Mouse (Mus musculus) thymus, postnatal 10 days (tissue): Measurements from ENCODE around the gene Ell.

ENCODE experiments used
- DNase-seq, 2 experiments: peaks; one replicate each; pipeline ENCODE4 v3.0.0; 2021; ENCODE audit warnings: low spot score in 2 of 2

Ell gene

DNA sequence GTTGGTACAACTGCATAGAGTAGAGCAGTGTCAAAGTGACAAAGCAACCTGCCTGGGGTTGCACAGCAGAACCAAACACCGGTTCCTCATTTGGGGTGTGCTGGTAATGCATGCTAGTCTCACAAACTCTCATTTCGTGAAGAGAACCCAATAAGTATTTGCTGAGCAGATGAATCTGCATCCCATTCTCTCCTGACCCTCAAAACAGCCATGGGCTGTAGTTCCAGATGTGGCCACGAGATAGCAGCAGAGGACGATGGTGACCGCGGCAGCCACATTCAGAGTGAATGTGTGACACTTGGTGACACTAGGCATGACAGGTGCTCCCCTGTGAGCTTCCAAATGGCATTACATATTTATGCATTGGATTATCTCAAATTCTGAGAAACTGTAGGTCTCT, 72.6 kb downstream of the Ell start:
- peak; percentile 84 to 93 for DNase-seq

GRCm38 (mm10) chr8:70613763-70614162, 74.5 kb downstream of the Ell start:
- DNase-seq = no peak

GRCm38 (mm10) chr8:70614469-70614868, 75.2 kb downstream of the Ell start:
- DNase-seq = no peak

DNA sequence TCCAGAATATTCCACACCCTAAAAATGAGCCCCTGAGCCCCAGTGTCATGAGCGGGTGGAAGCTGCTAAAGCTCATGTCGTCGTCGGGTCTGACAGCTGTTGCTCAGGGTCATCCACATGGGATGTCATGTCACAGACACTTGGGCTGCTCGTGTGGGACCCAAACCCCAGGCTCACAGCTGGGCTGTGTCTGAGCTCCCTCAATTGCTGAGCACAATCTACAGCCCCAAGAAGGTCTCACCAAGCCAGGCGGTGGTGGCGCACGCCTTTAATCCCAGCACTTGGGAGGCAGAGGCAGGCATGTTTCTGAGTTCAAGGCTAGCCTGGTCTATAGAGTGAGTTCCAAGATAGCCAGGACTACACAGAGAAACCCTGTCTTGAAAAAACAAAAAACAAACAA, 76.0 kb downstream of the Ell start:
- DNase-seq = no peak

DNA sequence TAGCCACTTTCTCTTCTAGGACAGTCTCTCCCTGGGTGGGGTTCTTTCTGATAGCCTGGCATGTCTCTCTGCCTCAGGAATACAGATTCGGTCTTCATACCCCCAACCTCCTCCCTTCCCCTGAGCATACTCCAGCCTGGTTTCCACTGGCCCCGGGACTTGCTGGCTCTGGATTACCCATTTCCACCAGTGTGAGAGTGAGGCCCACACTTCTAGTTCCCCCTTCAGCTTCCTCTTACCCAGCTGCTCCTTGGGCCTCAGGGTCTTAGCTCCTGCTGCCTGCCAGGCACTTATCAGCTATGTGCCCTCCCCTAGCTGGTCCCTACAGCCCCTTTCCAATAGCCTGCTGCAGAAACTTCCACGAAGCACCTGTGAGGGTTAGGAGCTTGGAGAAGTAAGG, 76.6 kb downstream of the Ell start, which contains the start of gene Lrrc25:
Gene Lrrc25 (plus strand): TSS at position 262 of the 400 bp plus-strand sequence.
- no peak for DNase-seq

GRCm38 (mm10) chr8:70616645-70617044, 77.4 kb downstream of the Ell start:
- no peak for DNase-seq

- no peak for DNase-seq
These were observed 78.7 kb downstream of the Ell start for GRCm38 (mm10) chr8:70617985-70618384.

GRCm38 (mm10) chr8:70618888-70619334, 79.7 kb downstream of the Ell start:
- DNase-seq = no peak

- DNase-seq = no peak
These were observed 83.0 kb downstream of the Ell start for GRCm38 (mm10) chr8:70622220-70622619.

DNA sequence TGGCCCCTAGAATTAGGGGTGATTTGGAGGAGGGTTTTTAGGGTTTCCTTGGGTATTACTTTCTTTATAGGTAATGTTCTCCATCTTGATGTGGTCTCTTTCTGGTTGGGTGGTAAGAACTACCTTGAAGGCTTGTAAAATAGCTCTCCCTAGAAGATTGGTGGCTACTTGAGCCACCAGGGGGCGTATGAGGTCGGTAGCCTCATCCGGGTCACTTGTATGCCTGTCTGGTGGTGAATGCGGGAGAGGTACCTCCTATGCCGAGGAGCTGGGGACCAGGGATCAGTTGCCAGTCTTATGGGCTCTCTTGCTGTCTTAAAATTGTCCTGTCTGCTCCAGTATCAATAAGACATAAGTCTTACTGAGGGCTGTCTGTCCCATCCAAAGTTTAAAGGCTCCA, 85.8 kb downstream of the Ell start:
- peak in 1 of 2 experiments; percentile 64 for DNase-seq

DNA sequence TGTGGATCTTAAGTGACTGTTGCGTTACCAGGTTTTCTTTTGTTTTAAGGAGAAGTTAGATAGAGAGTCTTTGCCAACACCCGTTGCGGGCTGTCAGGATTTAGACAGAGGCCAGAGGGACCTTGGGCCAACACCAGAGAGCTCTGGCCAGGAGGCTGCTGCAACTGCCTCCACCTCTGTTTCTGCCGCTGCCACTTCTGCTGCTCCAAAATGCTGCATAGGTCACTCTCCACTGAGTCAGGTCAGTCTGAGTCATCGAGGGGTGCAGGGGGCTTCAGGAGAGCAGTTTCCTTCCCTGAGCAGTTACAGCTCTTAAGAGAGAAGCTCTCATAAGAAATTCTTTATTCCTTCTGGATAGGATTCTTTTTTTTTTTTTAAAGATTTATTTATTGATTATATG, 87.8 kb downstream of the Ell start:
- DNase-seq = no peak

DNA sequence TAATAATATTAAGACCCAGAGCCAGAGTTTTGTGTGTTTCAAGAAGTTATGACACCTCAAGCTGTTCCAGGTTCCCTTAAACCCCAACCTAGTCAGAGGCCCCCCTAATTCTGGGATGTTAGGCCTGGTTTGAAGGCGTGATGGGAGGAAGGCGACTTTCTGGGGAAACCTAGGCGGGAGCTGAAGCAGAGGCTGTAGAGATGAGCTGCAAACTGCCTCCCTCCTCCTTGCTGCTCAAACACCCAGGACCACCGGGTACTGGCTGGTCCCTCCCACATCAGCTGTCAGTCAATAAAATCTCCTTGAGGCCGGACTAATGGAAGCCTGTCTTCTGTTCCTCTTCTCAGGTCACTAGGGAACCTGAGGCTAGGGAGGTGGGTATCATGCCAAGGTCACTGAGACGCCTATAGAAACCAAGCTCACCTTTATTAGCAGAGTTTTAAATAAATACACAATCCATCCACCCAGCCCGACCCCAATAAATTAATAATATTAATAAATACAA, 89.8 kb downstream of the Ell start:
- no peak for DNase-seq

GRCm38 (mm10) chr8:70629574-70630531, 90.6 kb downstream of the Ell start:
- DNase-seq = peak; percentile 88 to 89

DNA sequence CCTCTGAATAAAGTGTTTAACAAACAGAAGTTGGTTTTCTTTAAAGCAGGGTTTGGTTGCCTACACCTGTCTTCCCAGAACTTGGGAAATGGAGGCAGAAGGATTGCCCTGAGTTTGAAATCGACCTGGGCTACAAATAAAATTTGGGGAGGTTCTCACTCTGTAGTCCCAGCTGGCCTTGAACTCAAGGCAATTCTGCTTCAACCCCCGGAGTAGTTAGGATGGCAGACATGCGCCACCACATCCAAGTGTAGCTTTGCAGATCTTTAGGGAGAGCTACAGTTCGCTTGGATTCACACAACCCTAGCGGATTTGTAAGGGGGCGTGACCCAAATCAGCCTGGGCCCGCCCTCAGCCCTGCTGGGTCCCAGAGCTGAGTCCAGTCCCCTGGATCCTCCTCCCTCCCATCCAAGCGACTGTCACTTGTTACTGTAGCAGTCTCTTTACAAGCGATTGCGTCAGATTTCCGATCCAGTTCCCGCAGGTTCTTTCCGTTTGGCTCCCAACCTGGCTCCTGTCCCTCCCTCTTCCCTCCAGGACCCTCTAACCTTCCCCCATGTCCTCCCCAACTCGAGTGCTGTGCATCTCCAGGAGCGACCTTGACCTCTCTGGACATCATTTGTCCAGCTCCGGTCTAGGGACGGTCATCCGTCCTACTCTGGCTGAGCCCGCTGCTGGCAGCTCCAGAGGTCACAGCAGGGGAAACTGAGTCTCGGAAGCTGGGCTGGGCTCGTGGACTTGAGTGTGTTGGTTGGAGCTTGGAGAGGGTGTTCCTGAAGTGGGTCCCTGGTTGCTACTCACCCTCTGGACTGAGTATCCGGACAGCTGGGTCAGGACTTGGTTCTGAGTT, 91.5 kb downstream of the Ell start:
- no peak for DNase-seq

GRCm38 (mm10) chr8:70631436-70631835, 92.2 kb downstream of the Ell start:
- no peak for DNase-seq

GRCm38 (mm10) chr8:70632346-70632892, 93.2 kb downstream of the Ell start, which contains the start of gene Gdf15:
TSS of gene Gdf15 (minus strand) at chr8:70632456.
- DNase-seq = no peak

- DNase-seq = no peak
These were observed 94.8 kb downstream of the Ell start for GRCm38 (mm10) chr8:70634066-70634465.

DNA sequence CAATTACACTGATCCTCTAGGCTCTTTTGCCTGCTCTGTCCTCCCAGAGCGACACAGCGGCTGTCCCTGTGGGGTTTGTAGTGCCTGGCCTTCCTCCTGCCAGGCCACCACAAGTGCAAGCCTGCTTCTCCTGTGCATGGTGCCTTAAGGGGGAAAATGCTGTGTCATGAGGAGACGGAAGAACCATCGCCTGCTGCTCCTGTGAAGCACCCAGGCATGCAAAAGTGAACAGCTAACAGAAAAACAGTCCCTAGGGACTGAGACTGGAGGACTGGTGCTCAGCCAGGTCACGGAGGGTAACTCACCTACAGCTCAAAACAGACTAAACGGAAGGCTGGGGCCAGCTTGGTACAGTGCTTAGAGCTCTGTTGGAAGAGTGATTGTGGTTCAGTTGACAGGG, 96.3 kb downstream of the Ell start:
- no peak for DNase-seq

- DNase-seq = no peak
These were observed 97.6 kb downstream of the Ell start for GRCm38 (mm10) chr8:70636838-70637237.

DNA sequence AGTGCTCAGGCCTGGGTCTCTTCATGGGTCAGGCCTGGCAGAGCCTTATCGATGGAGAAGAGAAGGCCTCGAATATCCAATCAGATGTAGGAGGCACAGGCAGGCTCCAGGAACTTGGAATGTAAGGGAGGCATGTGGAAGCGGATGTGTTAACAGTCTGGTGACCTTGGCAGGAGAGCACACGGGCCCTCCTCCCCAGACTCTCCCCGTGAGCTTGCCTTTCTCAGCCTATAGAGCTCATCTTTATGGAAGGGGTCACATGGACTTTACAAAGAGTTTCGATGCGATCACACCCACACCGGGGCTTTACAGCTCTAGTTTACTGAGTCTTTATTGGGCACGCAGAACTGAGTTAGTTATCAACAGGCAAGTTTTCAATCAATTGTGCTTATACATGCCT, 99.5 kb downstream of the Ell start:
- no peak for DNase-seq
